Mouse (Mus musculus) liver, embryonic 11.5 days (tissue): ENCODE measurements around the gene Gm13119. TPM values are rescaled to one million over a fixed set of nuclear protein-coding genes. Genes with fewer than 3 reads are reported as not detected.

Source experiments
- ATAC-seq: fragments of 200-750 bp; cut with Nextera tagmentation; replicated peaks from 2 replicates; pipeline ENCODE4 v1.8.0; 2017; ENCODE audit warnings: moderate number of reproducible peaks, mild to moderate bottlenecking, moderate TSS enrichment, moderate library complexity; ENCODE audit not compliant: low FRiP score
- DNase-seq: peaks from one replicate; pipeline ENCODE4 v3.0.0-alpha.2; 2017; ENCODE audit warnings: low spot score
- H3K27ac ChIP-seq: fragments of 300-500 bp; sonication (generic); 2 replicates; pipeline ENCODE4 v1.5.1; 2014; ENCODE audit warnings: mild to moderate bottlenecking, low read depth, low read length, control low read depth
- H3K27me3 ChIP-seq: fragments of 300-500 bp; sonication (generic); replicated peaks from 2 replicates; pipeline ENCODE4 v1.6.1; 2014; ENCODE audit warnings: low read length, mixed read lengths; ENCODE audit not compliant: control insufficient read depth, insufficient read depth
- H3K36me3 ChIP-seq: fragments of 300-500 bp; sonication (generic); 2 replicates; pipeline ENCODE4 v1.6.1; 2014; ENCODE audit warnings: mild to moderate bottlenecking, low read length, moderate library complexity, mixed read lengths; ENCODE audit not compliant: control insufficient read depth, insufficient read depth
- H3K4me1 ChIP-seq: fragments of 300-500 bp; sonication (generic); replicated peaks from 2 replicates; pipeline ENCODE4 v1.6.1; 2014; ENCODE audit warnings: low read length, mixed read lengths; ENCODE audit not compliant: control insufficient read depth, insufficient read depth
- H3K4me2 ChIP-seq: fragments of 300-500 bp; sonication (generic); 2 replicates; pipeline ENCODE4 v1.6.1; 2014; ENCODE audit warnings: mild to moderate bottlenecking, control low read depth, moderate library complexity
- H3K4me3 ChIP-seq: fragments of 300-500 bp; sonication (generic); 2 replicates; pipeline ENCODE4 v1.5.1; 2014; ENCODE audit warnings: low read depth, low read length, control low read depth
- H3K9ac ChIP-seq: fragments of 300-500 bp; sonication (generic); 2 replicates; pipeline ENCODE4 v1.6.1; 2014; ENCODE audit warnings: low read depth, low read length, control low read depth
- H3K9me3 ChIP-seq: fragments of 300-500 bp; sonication (generic); 2 replicates; pipeline ENCODE4 v1.6.1; 2016; ENCODE audit warnings: low read length, inconsistent platforms, mixed read lengths; ENCODE audit not compliant: control insufficient read depth
- WGBS: fragments of 180-500 bp; shearing (Covaris S2); extraction: QIAGEN DNeasy Blood & Tissue Kit; methylation state at CpG from one replicate; pipeline ENCODE4 v1.1.7; 2014; 5-methylcytosine and 5-hydroxymethylcytosine counted together
- polyA plus RNA-seq: library from polyadenylated mRNA; unstranded; fragments of >200 nt; fragmentation: Nextera tagmentation; extraction: Ambion mirVana; gene quantifications from 2 replicates; pipeline ENCODE4 v1.2.1, GENCODE M21; 2014

Gm13119 gene
- polyA plus RNA-seq, 1 experiment from 2014 or later, result not detected

GRCm38 (mm10) chr4:144406261-144406660, 48.5 kb downstream of the Gm13119 start:
- no peaks in the 10 kb centered on the region for H3K36me3 ChIP-seq
- H3K27me3 ChIP-seq, result no peaks in the 10 kb centered on the region
- no peaks in the 10 kb centered on the region for H3K4me1 ChIP-seq
- no peak overlapping the region for H3K4me2 ChIP-seq
- no peak overlapping the region for H3K4me3 ChIP-seq
- ATAC-seq (no peak), DNase-seq (no peak)
- H3K9me3 ChIP-seq, result no peaks in the 10 kb centered on the region
- no peak overlapping the region for H3K9ac ChIP-seq
- WGBS, result 60% methylated on average over 3 of the region's 3 CpGs
- H3K27ac ChIP-seq, result no peak overlapping the region

GRCm38 (mm10) chr4:144408290-144408689, 50.5 kb downstream of the Gm13119 start, which contains the start of gene Pramef12:
Pramef12 (minus strand) TSS chr4:144408464.
- DNase-seq (no peak), ATAC-seq (no peak)
- H3K27me3 ChIP-seq, result no peaks in the 10 kb centered on the region
- no peaks in the 10 kb centered on the region for H3K4me1 ChIP-seq
- no peak within 1 kb of the TSS for H3K4me3 ChIP-seq
- H3K4me2 ChIP-seq, result no peak within 1 kb of the TSS
- no peaks in the 10 kb centered on the region for H3K9me3 ChIP-seq
- WGBS, result 59% methylated on average over 9 of the region's 9 CpGs
- no peaks in the 10 kb centered on the region for H3K36me3 ChIP-seq
- H3K27ac ChIP-seq, result no peak within 1 kb of the TSS
- no peak within 1 kb of the TSS for H3K9ac ChIP-seq

Other genes with a start within 250 kb of the Gm13119 start
- not detected in 2 replicates for gene Oog3, start 195.3 kb upstream of the Gm13119 start, polyA plus RNA-seq
- gene Oog2, start 167.2 kb upstream of the Gm13119 start, polyA plus RNA-seq, result not detected in 2 replicates
- gene C87977, start 144.6 kb upstream of the Gm13119 start, polyA plus RNA-seq, result not detected in 2 replicates
- not detected in 2 replicates for gene Pramel5, start 77.5 kb upstream of the Gm13119 start, polyA plus RNA-seq
- not detected in 2 replicates for gene Gm13128, start 27.7 kb upstream of the Gm13119 start, polyA plus RNA-seq
- gene Pramef20, start 20.0 kb downstream of the Gm13119 start, polyA plus RNA-seq, result not detected in 2 replicates
- gene Pramef12, start 50.5 kb downstream of the Gm13119 start, polyA plus RNA-seq, result 0.09 TPM in 1 of 2 replicates, not detected in the other
- not detected in 2 replicates for gene 1700012P22Rik, start 80.8 kb downstream of the Gm13119 start, polyA plus RNA-seq
- not detected in 2 replicates for gene Gm9944, start 95.4 kb downstream of the Gm13119 start, polyA plus RNA-seq
- not detected in 2 replicates for gene Aadacl3, start 105.8 kb downstream of the Gm13119 start, polyA plus RNA-seq
- gene 9430007A20Rik, start 161.9 kb downstream of the Gm13119 start, polyA plus RNA-seq, result not detected in 2 replicates
- gene Gm13124, start 207.2 kb downstream of the Gm13119 start, polyA plus RNA-seq, result not detected in 2 replicates